Mouse (Mus musculus) granulocyte monocyte progenitor cell, adult 5-6 weeks (primary cell): ENCODE data around the gene Nln. TPM values are rescaled to one million over a fixed set of nuclear protein-coding genes. Genes with fewer than 3 reads are reported as not detected.

Experiments
- ATAC-seq: replicated peaks from 2 replicates; pipeline ENCODE4 v1.8.0; 2016; ENCODE audit warnings: mild to moderate bottlenecking, moderate TSS enrichment, inconsistent platforms; ENCODE audit not compliant: poor library complexity, severe bottlenecking
- total RNA-seq, 2 experiments: library from RNA; stranded (forward) in 1 of 2; stranded (reverse) in 1 of 2; fragments of 200-712, 200-1000 nt in 1 of 2; fragments of >200 nt in 1 of 2; fragmentation: Nextera tagmentation in 1 of 2; gene quantifications; 2 replicates each; pipeline ENCODE4 v1.2.3; 2014 to 2017

Gene Nln
- total RNA-seq, 2 experiments from 2014 or later: 36.5 to 45.8 TPM

- no peak for ATAC-seq
Measured at GRCm38 (mm10) chr13:104100416-104100815, 9.0 kb downstream of the Nln start.

- no peak for ATAC-seq
Measured at GRCm38 (mm10) chr13:104097190-104097589, 12.2 kb downstream of the Nln start.

GRCm38 (mm10) chr13:104095955-104096354 is 13.5 kb downstream of the Nln start:
- ATAC-seq: no peak

GRCm38 (mm10) chr13:104094531-104095385 is 14.7 kb downstream of the Nln start:
- peak; percentile 89 for ATAC-seq

GRCm38 (mm10) chr13:104091734-104092133 is 17.7 kb downstream of the Nln start:
- ATAC-seq: no peak

- peak; percentile 96 for ATAC-seq
Measured at GRCm38 (mm10) chr13:104089387-104089786, 20.0 kb downstream of the Nln start.

- ATAC-seq: no peak
Measured at GRCm38 (mm10) chr13:104084600-104084999, 24.8 kb downstream of the Nln start.

- ATAC-seq: no peak
Measured at GRCm38 (mm10) chr13:104082504-104082903, 26.9 kb downstream of the Nln start.

GRCm38 (mm10) chr13:104076993-104077392 is 32.4 kb downstream of the Nln start:
- no peak for ATAC-seq

GRCm38 (mm10) chr13:104074731-104075130 is 34.7 kb downstream of the Nln start:
- ATAC-seq: peak; percentile 73

GRCm38 (mm10) chr13:104074230-104074629 is 35.2 kb downstream of the Nln start:
- ATAC-seq: 0 out of 2 replicates have a peak, but pooled peaks have one; percentile 20

- ATAC-seq: no peak
Measured at GRCm38 (mm10) chr13:104072351-104072750, 37.1 kb downstream of the Nln start.

- ATAC-seq: no peak
Measured at GRCm38 (mm10) chr13:104070703-104071102, 38.7 kb downstream of the Nln start.

GRCm38 (mm10) chr13:104069216-104069615 is 40.2 kb downstream of the Nln start:
- no peak for ATAC-seq

GRCm38 (mm10) chr13:104065649-104066347 is 43.6 kb downstream of the Nln start:
- no peak for ATAC-seq

GRCm38 (mm10) chr13:104063061-104063460 is 46.4 kb downstream of the Nln start:
- no peak for ATAC-seq

- ATAC-seq: no peak
Measured at GRCm38 (mm10) chr13:104061975-104062750, 47.3 kb downstream of the Nln start.

- no peak for ATAC-seq
Measured at GRCm38 (mm10) chr13:104060231-104060630, 49.2 kb downstream of the Nln start.

GRCm38 (mm10) chr13:104059536-104059935 is 49.9 kb downstream of the Nln start:
- no peak for ATAC-seq

GRCm38 (mm10) chr13:104058761-104059160 is 50.7 kb downstream of the Nln start:
- ATAC-seq: no peak

GRCm38 (mm10) chr13:104052271-104052753 is 57.1 kb downstream of the Nln start:
- no peak for ATAC-seq
